Mouse (Mus musculus): ENCODE results near the gene Itpkb.

DNA sequence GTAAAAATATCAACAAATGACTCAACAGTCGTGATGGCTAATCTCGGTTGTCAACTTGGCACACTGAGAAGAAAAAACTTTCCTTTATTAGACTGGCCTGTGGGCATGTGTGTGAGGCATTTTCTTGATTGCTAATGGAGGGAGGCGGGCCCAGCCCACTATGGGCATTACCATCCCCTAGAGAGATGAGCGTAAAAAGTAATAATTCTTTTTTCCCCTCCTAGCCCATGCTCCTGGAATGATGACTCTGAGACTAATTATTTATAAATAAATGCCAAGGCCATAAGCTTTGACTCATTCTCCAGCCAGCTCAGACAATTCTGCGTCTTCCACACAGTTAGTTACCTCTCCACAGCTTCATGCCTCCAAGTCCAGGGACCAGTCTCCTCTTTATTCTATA, 6.8 kb upstream of the Itpkb start:
- TF ChIP-seq CTCF (conservative IDR thresholded peaks at IDR 0.05; ENCODE audit: insufficient read depth, insufficient read length, low read depth, low read length) (no peak), POLR2A (IDR thresholded peaks at IDR 0.05; ENCODE audit: low read depth, low read length) (no peak)
